Mouse (Mus musculus) spleen, adult 2 months (tissue): ENCODE data around the gene Slc4a1. TPM values are rescaled to one million over a fixed set of nuclear protein-coding genes. Genes with fewer than 3 reads are reported as not detected.

Experiments
- DNase-seq, 2 experiments: peaks; one replicate each; pipeline versions ENCODE4 v3.0.0 to v3.0.0-alpha.2; 2012 to 2021; ENCODE audit warnings: low spot score in 2 of 2, low read depth in 1 of 2
- H3K27ac ChIP-seq: fragments of 200-500 bp; 2 replicates; pipeline ENCODE4 v1.5.1; 2012; ENCODE audit warnings: low read length, inconsistent platforms; ENCODE audit not compliant: insufficient read depth
- H3K27me3 ChIP-seq: fragments of 200-500 bp; 2 replicates; pipeline ENCODE4 v1.6.1; 2012; ENCODE audit warnings: mild to moderate bottlenecking, moderate library complexity, low read length, inconsistent platforms; ENCODE audit not compliant: control insufficient read depth, insufficient read depth
- H3K36me3 ChIP-seq: fragments of 200-500 bp; 2 replicates; pipeline ENCODE4 v1.6.1; 2012; ENCODE audit warnings: mild to moderate bottlenecking, low read length, inconsistent platforms; ENCODE audit not compliant: control insufficient read depth, insufficient read depth
- H3K4me1 ChIP-seq: fragments of 200-500 bp; 2 replicates; pipeline ENCODE4 v1.6.1; 2011; ENCODE audit warnings: inconsistent platforms; ENCODE audit not compliant: control insufficient read depth, insufficient read depth, insufficient read length
- H3K4me3 ChIP-seq: fragments of 200-500 bp; 2 replicates; pipeline ENCODE4 v1.5.1; 2011; ENCODE audit warnings: mild to moderate bottlenecking, inconsistent platforms; ENCODE audit not compliant: insufficient read depth, insufficient read length; ENCODE audit errors: extremely low read depth
- CTCF ChIP-seq: fragments of 200-500 bp; IDR thresholded peaks from 2 replicates; pipeline ENCODE4 v1.5.1; 2011; ENCODE audit warnings: mild to moderate bottlenecking, inconsistent platforms; ENCODE audit not compliant: insufficient read depth, insufficient read length, insufficient replicate concordance; ENCODE audit errors: extremely low read depth
- POLR2A ChIP-seq: fragments of 200-500 bp; IDR thresholded peaks from 2 replicates; pipeline ENCODE4 v1.6.1; 2011; ENCODE audit warnings: low read depth, low read length, inconsistent platforms
- WGBS: fragments of 180-500 bp; shearing (Covaris S2); methylation state at CpG from one replicate; pipeline ENCODE4 v1.1.7; 2018; 5-methylcytosine and 5-hydroxymethylcytosine counted together
- polyA plus RNA-seq: library from polyadenylated mRNA; depleted of rRNA; stranded (reverse); fragments of >200 nt; gene quantifications from 2 replicates; pipeline ENCODE4 v1.2.3, GENCODE M21; 2012

The Slc4a1 gene
- polyA plus RNA-seq, 1 experiment: 381 TPM

GRCm38 (mm10) chr11:102408888-102409794, 43.1 kb upstream of the Slc4a1 start:
- no peaks in the 10 kb centered on the region for H3K36me3 ChIP-seq
- peak overlapping the region; percentile 56; the same call in 1 of the 2 replicates for H3K27ac ChIP-seq
- no peaks in the 10 kb centered on the region for H3K27me3 ChIP-seq
- peak overlapping the region; percentile 99 for H3K4me3 ChIP-seq
- 52% methylated on average over 15 of the region's 15 CpGs for WGBS
- no peaks in the 10 kb centered on the region for H3K4me1 ChIP-seq
- TF ChIP-seq CTCF: no peak
- TF ChIP-seq POLR2A: no peak
- no peak for DNase-seq

DNA sequence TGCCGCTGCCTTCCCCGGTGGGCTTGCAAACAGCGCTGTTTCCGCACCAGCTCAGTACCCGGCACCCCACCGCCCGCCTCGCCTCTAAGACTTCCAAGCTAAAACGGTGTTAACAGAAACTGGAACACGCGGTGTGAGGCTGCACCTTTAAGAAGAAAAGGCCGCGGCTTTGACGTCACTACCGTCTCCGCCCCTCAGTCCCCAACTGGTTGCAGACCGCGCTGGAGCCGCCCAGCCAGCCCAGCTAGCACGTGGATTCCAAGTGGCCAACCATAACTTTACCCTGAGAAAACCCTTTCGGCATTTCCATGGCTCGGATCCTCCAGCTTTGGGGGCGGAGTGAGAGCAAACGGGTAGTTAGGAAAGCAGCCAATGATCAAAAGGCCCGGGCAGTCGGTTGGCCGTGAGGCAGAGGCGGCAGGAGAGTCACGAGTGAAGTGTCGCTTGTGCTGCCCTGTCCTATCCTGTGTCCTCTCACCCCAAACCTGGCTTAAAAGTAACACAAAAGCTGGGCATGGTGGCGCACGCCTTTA, 42.4 kb upstream of the Slc4a1 start:
- DNase-seq: peak; percentile 92 to 93
- Histone ChIP-seq H3K27ac (peak overlapping the region; percentile 94), H3K27me3 (no peaks in the 10 kb centered on the region), H3K4me1 (no peaks in the 10 kb centered on the region), H3K36me3 (peaks cover 1% of the 10 kb centered on the region), H3K4me3 (peak overlapping the region; percentile 99)
- WGBS: under 1% methylated on average over 32 of the region's 32 CpGs
- no peak for TF ChIP-seq CTCF
- TF ChIP-seq POLR2A: peak; percentile 66

- TF ChIP-seq CTCF: no peak
- TF ChIP-seq POLR2A: no peak
- DNase-seq: no peak
- Histone ChIP-seq H3K27ac (peak within 1 kb of the TSS; percentile 94), H3K4me1 (no peaks in the 10 kb centered on the region), H3K36me3 (peaks cover 5% of the 10 kb centered on the region), H3K27me3 (no peaks in the 10 kb centered on the region), H3K4me3 (peak within 1 kb of the TSS; percentile 99)
- WGBS: under 1% methylated on average over 19 of the region's 19 CpGs
Observed at GRCm38 (mm10) chr11:102407834-102408215, 41.8 kb upstream of the Slc4a1 start, which contains the start of gene Slc25a39. Gene Slc25a39, minus strand, starts transcription at chr11:102407946.

GRCm38 (mm10) chr11:102406900-102407833, 41.2 kb upstream of the Slc4a1 start:
- Histone ChIP-seq H3K27ac (peak overlapping the region; percentile 94), H3K36me3 (peaks cover 7% of the 10 kb centered on the region), H3K27me3 (no peaks in the 10 kb centered on the region), H3K4me1 (no peaks in the 10 kb centered on the region), H3K4me3 (peak overlapping the region; percentile 99)
- DNase-seq: peak; percentile 74 to 92
- under 1% methylated on average over 85 of the region's 85 CpGs for WGBS
- TF ChIP-seq CTCF (no peak), POLR2A (peak; percentile 9)

GRCm38 (mm10) chr11:102406401-102406800, 40.4 kb upstream of the Slc4a1 start:
- no peaks in the 10 kb centered on the region for H3K4me1 ChIP-seq
- peak overlapping the region; percentile 81; the same call in 1 of the 2 replicates for H3K4me3 ChIP-seq
- TF ChIP-seq CTCF: no peak
- TF ChIP-seq POLR2A: no peak
- DNase-seq: no peak
- no peak overlapping the region for H3K27ac ChIP-seq
- 48% methylated on average over 3 of the region's 3 CpGs for whole genome bisulfite sequencing
- no peaks in the 10 kb centered on the region for H3K27me3 ChIP-seq
- H3K36me3 ChIP-seq: peaks cover 7% of the 10 kb centered on the region

DNA sequence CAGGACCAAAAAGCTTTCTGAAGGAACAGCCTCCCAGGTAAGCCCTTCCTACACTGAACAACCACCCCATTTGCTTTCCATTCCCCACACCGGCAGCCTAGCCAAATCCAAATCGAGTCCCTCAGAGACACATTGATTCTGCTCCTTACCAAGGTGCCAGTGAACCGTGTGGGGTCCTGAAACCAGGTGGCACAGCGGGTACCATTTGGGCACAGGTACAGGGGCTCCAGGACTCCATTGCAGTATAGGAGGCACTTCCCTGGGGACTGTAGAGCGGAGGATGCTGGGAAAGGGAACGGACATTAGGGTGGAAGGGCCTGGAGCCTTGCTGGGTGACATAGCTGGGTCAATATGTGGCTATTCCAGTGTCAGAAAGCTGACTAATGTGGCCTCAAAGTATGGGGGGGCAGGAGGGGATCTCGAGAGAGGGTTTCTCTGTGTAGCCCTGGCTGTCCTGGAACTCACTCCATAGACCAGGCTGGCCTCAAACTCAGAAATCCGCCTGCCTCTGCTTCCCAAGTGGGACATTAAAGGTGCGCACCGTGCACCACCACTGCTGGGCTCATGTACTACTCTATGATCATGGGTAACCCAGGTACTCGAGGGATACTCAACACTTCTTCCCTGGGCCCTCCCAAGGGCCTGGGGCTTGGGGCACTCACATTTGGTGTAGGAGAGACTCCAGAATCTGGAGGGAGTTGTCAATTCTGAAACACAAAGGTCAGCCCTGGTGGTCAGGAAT, 39.7 kb upstream of the Slc4a1 start:
- Histone ChIP-seq H3K4me3 (no peak overlapping the region), H3K27ac (no peak overlapping the region), H3K36me3 (peaks cover 7% of the 10 kb centered on the region), H3K27me3 (no peaks in the 10 kb centered on the region), H3K4me1 (no peaks in the 10 kb centered on the region)
- TF ChIP-seq POLR2A (no peak), CTCF (no peak)
- WGBS: 89% methylated on average over 11 of the region's 11 CpGs
- DNase-seq: no peak
